Mouse (Mus musculus) adrenal gland, postnatal 10 days (tissue): ENCODE measurements around the gene Ccr9. TPM values are rescaled to one million over a fixed set of nuclear protein-coding genes. Genes with fewer than 3 reads are reported as not detected.
"Not testable (repeated sequence)": the region's sequence is repeated elsewhere in the genome, so short reads cannot be mapped to it uniquely, and the experiment has no call there.

Experiments used
- DNase-seq: peaks from one replicate; pipeline ENCODE4 v3.0.0; 2021; ENCODE audit warnings: mixed read lengths
- total RNA-seq, 2 experiments: library from RNA; stranded (reverse); gene quantifications; 2 replicates each; pipeline ENCODE4 v1.2.3; 2021

Ccr9 gene
- total RNA-seq, 2 experiments from 2014 or later: 0.33 to 0.57 TPM

DNA sequence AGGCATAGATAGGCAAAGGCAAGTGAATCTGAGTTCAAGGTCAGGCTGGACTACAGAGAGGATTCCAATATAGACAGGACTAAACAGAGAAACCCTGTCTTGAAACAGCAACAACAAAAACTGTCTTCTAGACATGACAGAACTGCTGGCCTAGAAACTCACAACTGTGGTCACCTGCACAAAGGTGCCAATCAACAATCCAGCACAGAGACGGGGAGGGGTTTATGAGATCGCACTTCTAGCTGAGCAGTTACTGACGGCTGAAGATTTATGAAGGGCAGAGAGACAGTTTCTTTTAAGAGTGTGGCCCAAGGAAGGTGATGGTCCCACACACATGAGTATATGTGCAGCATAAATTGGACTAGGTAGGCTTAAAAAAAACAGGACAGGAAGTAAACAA, 38.1 kb downstream of the Ccr9 start:
- peak; percentile 3 for DNase-seq

DNA sequence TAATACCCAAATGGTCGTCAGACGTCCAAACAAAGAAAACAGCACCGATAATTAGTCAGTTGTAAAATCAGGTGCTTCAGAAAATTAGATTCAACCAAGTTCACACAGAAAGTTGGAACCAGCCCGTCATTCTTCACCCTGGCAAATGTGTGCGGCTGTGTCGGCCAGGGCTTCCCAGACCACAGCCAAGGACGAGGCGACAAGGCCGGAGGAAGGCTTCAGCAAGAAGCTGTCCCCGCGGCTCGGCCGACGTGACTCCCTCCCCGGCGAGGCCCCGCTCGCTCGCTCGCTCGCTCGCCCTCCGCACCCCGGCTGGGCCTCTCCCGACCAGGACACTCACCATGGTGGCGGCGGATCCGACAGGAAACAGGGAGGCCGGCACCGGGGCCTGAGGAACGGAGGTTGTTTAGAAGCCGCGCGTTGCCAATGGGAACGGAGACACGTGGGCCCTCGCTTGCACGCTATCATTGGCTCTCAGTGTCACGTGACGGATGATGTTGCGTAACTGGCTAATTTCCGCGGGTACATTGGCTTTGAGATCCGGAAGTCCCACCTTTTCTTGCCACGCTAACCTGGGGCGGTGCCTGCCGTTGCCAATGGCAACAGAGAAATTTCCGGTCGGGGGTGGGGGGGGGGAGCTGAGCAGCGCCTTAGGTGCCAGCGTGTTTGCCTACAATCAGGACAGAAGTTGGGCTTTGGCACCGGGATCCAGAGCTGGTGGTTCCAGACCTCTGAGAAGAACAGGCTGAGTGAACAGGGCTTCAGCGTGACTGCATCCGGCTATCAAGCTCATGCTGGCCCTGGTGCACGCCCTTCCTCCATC, 39.2 kb downstream of the Ccr9 start, which contains the start of gene Lztfl1:
Gene Lztfl1, minus strand, starts transcription at position 512 of the 823 bp plus-strand sequence.
- peak; percentile 96 for DNase-seq

DNA sequence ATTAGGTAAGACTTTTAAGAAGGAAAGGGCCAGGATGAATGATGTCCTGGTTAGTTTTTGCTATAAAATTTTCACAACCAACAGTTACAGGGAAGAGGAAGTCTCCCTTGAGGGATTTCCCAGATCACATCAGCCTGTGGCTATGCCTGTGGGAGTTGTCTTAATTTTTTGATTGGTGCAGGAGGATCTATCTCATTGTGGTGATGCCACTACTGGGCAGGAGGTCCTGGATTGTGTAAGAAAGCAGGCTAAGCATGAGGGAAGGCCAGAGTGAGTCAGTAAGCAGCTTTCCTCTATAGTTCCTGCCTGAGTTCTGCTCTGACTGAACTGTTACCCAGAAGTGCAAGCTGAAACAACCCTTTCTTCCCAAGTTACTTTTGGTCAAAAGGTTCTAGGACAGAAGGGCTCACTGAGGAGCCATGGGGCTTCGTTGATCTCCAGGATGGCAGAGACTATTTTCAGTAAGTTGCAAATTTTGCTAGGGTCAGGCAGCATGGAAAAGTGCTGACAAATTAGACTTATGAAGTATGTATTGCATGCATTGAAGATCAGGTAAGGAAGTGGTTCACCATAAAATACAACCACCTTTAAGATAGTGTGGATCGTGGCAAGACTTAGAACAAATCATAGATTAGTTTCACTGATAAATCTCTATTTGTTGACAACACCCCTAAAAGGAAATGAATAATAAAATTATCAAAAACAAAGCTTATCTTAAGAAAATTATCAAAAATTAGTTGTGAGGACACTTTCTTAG, 44.7 kb downstream of the Ccr9 start:
- DNase-seq: no peak

DNA sequence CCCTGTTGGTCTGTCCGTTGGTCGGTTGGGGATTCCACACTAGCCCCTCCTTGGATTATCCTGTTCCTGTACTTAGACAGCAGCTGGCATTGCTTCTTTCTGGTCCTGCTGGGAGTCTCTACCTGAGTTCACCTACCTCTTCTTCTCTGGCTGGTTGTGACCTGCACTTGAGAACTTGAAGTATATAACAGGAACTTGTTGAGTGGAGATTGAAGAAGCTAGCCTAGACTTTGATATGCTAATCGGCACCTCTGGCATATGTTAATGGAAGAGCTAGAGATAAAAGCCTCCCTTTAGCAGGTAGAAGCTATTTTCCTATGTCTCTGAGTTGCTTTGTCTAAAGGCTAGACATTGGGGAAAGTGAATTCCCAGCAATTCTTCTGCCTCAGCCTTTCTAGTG, 53.0 kb downstream of the Ccr9 start:
- DNase-seq: no peak

DNA sequence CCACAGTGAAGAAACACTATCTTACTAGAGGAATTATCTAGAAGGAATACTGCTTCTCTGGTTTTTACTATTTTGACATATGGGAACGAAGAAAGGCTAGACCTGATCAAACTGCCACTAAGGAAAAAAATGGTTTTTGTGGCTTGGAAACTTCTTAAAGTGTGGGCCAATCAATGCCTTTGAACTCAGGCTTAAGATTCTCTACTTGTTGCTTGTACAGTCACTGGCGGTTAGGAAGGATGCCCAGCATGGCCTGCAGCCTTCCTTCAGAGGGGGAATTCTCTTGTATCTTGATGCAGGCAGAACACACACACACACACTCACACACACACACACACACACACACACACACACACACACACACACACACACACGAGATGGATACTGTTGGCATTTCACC, 55.9 kb downstream of the Ccr9 start:
- no peak for DNase-seq

DNA sequence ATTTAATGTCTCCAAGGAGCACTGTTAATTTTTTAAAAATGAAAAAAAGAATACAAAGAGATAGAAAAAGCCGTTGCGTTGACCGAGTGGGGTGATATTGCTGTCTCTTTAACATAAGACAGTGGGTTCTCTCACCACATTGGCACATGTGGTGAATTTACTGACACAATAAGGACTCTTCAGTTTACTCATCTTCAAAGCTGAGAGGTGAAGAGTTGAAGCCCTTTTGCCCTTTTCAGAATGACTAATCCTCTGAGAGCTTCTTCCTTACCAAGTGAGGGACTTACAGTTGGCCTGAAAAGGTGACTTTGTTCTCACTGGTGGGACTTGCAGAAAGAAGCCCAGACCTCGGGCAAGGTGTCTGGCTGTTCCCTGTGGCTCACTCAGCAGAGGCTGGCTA, 62.6 kb downstream of the Ccr9 start:
- no peak for DNase-seq

DNA sequence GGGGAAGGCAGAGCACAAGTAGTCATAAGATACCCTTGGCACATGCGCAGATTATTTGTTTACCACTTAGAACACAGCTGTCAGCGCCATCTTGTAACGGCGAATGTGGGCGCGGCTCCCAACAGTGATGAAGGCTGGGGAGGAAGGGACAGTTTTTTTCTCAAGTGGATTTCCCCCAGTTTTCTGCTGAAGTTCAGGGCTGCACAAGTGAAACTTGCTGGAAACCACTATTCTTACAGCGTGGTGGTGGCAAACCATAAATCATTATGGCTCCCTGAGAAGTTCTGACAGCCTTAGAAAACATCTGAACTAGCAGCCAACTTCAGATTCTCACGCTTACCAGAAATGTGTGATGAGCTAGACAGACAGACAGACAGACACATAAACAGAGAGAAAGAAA, 71.4 kb downstream of the Ccr9 start:
- DNase-seq: not testable (repeated sequence)

DNA sequence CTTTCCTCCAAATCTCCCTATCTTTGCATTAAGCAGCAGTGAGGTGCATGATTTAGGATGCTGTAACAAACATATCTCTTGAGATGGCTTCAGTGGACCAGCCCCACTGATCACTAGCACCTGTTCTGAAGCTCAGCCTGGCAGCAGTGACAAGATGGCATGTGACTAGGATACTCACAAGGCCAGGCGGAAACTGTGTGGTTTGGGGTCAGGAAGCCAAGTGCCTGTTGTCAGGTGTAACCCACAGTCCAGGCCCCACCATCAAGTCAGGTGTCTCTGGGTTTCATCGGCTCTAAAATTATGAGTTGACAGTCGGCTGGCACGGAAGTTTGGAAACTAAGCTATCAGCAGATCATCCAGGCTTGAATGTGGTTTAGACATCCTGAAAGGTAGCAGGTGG, 76.1 kb downstream of the Ccr9 start:
- DNase-seq: no peak

DNA sequence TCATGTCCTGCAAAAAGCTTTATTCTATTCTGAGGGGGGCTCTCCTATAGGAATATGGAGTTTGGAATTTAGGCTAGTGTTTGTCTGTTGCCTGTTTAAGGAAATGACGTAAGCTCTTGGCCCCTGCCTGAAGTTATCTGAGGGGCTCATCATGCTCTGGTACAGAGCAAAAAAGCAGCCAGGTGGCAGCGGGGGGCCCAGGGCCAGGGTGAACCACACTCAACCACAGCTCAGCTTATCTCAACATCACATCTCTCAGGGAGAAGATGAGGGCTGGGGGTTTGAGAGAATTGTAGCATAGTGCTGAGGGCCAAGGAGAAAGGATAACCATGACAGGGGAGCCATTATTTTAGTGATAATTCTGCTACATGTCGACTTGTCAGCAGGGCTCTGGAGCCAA, 78.5 kb downstream of the Ccr9 start:
- no peak for DNase-seq

DNA sequence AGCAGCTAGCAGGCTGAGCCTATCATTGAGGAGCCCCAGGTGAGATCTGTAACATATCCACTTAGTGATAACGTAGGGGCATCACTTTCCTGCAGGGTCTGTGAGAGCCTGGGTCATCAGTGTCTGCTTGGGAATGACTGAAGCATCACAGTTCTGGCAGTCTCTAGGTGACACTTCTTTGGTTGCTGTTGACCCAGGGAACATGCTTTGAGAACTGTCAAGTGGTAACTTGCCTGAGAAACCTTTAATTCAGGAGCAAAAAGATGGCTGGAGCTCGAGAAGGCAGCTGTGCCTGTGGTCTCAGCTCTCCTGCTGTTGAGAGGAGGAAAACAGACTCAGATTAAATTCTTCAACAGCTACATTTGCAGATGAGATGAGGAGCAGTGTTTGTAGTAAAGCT, 79.1 kb downstream of the Ccr9 start:
- no peak for DNase-seq

DNA sequence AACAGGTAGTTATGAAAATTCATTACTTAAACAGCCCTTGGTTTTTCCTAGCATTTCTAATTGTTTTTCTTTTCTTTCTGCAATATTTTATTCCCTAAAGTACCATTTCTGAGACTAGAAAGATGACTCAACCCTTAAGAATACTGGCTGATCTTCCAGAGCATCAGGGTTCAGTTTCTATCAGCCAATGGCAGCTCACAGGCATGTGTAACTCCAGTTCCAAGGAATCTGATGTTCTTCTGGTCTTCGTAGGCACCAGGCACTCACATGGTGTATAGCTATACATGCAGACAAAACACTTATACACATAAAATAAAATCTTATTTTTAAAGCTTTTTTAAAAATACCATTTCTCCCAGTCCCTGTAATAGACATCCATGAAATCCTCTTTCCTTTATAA, 79.9 kb downstream of the Ccr9 start:
- DNase-seq: no peak

DNA sequence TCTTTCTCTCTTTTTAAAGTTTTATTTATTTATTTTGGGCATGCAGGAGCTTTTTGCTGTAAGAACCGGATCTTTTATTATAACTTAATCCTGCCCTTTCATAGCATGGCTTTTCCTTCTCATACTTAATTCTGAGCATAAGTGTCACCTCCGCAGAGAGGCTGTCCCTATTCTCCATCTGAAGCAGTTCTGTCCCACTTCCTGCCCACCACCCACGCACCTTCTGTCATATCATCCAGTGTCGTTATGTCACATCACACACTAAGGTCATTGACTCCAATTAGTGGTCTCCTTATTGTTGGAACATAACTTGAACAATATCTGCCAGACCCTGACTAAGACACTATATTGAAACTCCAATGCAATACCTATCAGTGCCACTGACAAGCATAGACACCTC, 80.4 kb downstream of the Ccr9 start:
- DNase-seq: no peak

DNA sequence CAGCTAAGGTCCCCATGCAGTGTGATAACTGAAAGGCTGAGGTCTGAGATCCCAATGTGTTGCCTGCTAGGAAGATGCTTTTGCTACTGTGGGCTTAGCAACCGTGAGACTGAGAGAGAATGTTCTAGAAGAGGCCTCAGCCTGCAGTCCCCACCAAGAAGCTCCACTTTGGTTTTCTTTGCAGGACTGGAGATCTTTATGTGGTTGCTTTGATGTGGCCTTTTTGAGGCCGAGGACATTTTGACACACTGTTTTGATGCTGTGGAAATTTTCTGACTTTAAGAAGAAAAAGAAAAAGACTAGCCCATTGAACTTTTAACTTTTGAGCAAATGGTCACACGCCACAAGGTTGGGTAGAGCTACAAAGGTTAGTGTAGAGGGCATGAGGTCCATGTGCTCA, 82.6 kb downstream of the Ccr9 start:
- no peak for DNase-seq

DNA sequence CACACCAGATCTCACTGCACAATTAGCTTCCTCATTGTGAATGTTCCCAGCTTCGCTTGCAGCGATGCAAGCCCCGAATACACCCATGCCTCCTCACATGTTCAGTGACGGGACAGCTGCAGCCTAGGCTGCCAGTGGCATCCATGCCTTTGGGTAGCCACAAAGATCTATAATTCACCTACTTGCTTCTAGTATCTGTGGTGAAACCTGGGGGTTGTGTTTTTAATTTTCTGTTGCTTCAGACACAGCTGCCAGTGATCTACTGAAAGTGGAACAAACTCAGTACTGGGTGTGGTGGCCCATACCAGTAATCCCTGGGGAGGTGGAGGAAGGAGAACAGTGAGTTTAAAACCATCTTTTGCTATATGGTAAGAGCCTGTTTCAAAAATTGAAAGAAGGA, 84.6 kb downstream of the Ccr9 start:
- DNase-seq: no peak

DNA sequence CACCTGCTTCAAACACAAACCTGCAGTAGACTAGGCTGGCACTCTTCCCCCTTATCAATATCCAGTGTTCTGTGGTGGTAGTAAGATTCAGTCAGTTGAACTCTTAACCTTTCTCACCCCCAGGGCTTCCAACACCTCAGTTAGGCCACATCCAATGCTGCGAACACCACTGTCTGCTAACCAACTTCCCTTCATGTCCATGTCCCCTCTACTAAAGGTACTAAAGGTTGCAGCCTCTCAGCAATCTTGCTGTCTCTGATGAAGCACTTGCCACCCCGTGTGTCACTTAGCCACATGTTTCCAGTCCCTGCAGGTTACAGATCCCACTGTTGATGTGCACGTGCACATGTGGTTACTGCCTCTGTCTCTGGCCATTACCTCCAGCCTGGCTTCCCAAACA, 85.5 kb downstream of the Ccr9 start:
- no peak for DNase-seq

DNA sequence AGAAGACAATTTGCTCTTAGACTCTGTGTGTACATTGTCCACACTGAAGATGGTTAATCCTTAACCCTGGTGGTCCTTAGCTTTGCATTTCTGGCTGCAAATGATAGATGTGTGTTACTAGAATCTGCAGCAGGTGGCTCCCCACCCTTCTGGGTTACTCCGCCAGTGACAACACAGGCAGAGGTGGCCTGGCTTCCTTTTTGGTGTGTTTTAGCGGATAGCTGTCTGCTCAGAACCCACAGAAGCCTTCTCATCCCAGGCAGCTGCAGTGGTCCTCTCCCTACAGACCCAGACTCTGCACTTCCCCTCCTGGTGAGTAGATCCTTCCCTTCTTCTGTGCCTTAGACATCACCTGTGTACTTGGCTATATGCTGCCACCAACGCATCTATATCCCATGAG, 88.8 kb downstream of the Ccr9 start:
- no peak for DNase-seq

DNA sequence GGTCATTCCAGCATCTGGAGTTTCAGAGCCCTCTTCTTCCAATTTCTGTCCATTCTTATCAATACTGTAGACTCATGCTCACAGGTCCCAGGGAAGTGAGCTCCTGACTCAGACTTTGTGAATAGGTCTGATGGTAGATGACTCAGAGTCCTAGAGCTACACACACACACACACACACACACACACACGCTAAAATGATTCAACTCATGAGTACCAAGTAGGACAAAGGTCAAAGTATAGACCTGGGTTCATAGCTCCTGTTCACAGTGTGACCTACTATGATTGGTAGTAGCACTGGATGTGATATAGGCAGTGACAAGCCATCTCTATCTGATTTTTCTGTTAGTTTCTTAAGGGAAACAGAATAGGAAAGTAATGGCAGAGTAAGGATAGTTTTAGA, 90.2 kb downstream of the Ccr9 start:
- peak; percentile 28 for DNase-seq

DNA sequence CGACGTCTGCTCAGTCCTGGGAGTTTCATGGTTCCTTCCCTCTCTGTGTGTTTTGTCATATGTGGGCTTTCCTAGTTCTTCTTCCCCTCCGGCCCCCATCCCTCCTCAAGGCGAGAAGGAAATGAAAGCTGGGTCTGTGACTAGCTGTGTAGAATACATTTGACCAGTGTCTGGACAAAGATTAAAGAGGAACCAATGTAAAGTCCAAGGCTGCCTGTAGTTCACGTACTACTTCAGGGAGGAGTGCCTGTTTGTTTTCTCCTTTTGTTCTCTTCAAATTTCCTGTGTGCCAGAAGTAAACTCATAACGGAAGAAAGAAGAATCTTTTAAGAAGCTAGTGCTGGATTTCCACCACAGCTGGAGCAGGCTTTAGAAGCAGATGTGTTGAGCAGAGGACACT, 91.3 kb downstream of the Ccr9 start:
- no peak for DNase-seq

DNA sequence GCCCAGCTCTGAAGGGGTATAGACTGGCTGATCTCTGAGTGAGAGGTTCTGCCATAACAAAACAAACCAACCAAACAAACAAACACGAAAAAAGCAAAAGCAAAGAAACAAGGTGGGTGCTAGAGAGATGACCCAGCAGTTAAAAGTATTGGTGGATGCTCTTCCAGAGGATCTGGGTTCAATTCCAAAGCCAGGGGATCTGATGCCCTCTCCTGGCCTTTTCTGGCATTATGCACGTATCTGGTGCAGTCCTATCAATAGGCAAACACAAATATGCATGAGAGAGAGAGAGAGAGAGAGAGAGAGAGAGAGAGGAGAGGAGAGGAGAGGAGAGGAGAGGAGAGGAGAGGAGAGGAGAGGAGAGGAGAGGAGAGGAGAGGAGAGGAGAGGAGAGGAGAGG, 95.1 kb downstream of the Ccr9 start:
- DNase-seq: peak; percentile 22

DNA sequence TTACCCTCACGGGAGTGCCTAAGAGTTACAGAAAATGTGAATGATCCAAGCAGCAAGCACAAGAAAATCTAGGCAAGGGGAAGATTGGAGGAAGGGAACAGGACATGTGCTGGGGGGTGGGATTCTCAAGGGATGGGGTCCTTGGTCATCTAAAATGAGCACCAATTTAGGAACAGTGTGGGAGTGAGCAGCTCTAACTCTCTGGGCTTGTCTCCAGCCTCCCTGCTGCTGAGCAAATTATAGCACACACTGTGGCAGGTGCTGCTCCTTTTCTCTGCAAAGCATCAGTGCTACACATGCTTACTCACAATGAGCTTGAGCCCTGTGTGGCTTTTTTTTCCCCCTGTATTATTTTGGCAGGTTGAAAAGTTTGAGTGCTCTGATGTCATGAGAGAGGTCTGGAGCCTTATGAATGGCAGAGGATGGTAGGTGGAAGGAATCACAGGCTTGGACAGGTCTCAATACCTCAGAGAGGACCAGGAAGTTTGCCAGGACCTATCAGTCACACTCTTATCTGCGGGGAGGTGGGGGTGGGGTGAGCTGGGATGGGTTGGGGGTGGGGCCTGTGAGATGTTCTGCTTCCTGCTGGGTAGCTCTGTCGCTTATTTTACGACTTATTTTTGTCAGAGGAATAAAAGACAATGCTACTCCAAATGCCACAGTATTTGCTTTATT, 110.8 kb downstream of the Ccr9 start:
- no peak for DNase-seq

DNA sequence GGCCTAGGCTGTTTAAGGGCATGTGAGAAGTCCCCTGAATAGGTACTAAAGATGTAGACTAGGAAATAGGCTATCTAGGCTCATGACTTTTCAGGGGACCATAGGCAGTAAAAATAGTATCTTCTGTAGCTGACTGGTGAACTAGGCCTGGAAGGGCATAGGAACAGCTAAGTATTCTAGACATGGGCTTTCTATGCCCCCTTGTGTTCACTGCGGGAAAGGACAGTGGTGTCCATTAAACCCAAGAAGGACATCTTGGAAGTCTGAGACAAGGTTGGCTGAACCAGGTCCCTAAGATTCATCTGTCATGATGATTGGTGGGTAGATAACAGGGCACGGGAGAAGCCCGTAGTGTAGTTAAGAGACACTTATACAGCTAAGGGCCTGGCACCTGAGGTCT, 117.9 kb downstream of the Ccr9 start:
- peak; percentile 57 for DNase-seq

DNA sequence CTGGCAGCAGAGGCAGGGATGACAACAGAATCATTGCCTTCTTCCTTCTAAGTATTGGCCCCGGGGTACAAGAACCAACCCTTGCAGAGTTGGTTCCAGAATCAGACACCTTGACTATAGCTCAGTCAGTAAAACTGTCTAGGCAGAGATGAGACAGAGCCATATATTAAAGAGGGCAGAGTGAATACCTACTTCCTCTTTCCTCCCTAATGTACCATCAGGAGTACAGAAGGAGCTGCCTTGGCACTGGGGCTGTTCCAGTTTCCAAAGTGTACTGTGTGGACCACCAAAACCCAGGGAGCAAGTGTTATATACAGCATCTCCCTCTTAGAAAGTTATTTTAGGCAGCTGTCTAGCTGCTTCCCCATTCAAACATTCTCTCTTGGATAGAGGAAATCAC, 123.3 kb downstream of the Ccr9 start:
- DNase-seq: no peak

DNA sequence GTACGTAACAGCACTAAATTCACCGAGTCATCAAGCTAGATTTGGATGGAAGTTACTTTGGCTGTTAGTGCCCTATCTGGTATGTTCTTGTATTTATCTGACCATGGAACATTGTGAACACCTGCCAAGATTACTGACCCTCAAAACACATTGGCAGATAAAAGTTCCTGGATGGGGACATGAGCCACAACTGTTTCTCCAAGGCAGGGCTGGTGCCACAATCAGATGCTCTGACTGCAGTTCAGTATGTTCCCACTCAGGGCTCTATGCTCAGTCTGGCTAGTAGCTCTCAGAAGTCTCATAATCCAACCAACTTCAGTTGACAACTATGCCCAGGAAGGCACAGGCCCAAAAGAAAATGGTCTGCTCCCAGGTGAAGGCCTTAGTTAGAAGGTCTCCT, 124.2 kb downstream of the Ccr9 start:
- no peak for DNase-seq
